Mouse (Mus musculus) kidney, postnatal 0 days (tissue): Measurements from ENCODE around the gene Ercc5. TPM values are rescaled to one million over a fixed set of nuclear protein-coding genes. Genes with fewer than 3 reads are reported as not detected.

Experiments used
- ATAC-seq: fragments of 200-750 bp; cut with Nextera tagmentation; replicated peaks from 2 replicates; pipeline ENCODE4 v1.8.0; 2017; ENCODE audit warnings: low read depth, moderate number of reproducible peaks, moderate TSS enrichment, moderate library complexity; ENCODE audit not compliant: low FRiP score
- DNase-seq: peaks from one replicate; pipeline ENCODE4 v3.0.0-alpha.2; 2016; ENCODE audit warnings: low spot score
- H3K27ac ChIP-seq: fragments of 300-500 bp; sonication (generic); 2 replicates; pipeline ENCODE4 v1.5.1; 2014; ENCODE audit warnings: mild to moderate bottlenecking
- H3K27me3 ChIP-seq: fragments of 300-500 bp; sonication (generic); 2 replicates; pipeline ENCODE4 v1.6.1; 2014; ENCODE audit warnings: low read length, mixed read lengths; ENCODE audit not compliant: insufficient read depth
- H3K36me3 ChIP-seq: fragments of 300-500 bp; sonication (generic); 2 replicates; pipeline ENCODE4 v1.6.1; 2014; ENCODE audit warnings: low read length, mixed read lengths; ENCODE audit not compliant: insufficient read depth
- H3K4me1 ChIP-seq: fragments of 300-500 bp; sonication (generic); replicated peaks from 2 replicates; pipeline ENCODE4 v1.6.1; 2014; ENCODE audit warnings: antibody characterized with exemption, low read length, mixed read lengths; ENCODE audit not compliant: insufficient read depth
- H3K4me2 ChIP-seq: fragments of 300-500 bp; sonication (generic); 2 replicates; pipeline ENCODE4 v1.6.1; 2014; ENCODE audit warnings: mild to moderate bottlenecking, low read length, moderate library complexity, mixed read lengths
- H3K4me3 ChIP-seq: fragments of 300-500 bp; sonication (generic); replicated peaks from 2 replicates; pipeline ENCODE4 v1.5.1; 2014; ENCODE audit warnings: low read depth, low read length
- H3K9ac ChIP-seq: fragments of 300-500 bp; sonication (generic); 2 replicates; pipeline ENCODE4 v1.6.1; 2014; ENCODE audit warnings: low read depth, low read length
- H3K9me3 ChIP-seq: fragments of 300-500 bp; sonication (generic); replicated peaks from 2 replicates; pipeline ENCODE4 v1.6.1; 2016; ENCODE audit warnings: low read length, inconsistent platforms, mixed read lengths
- CTCF ChIP-seq: IDR thresholded peaks from 2 replicates; pipeline ENCODE4 v1.5.1; 2016; ENCODE audit warnings: antibody characterized with exemption, low read depth, mild to moderate bottlenecking, moderate library complexity
- WGBS: fragments of 180-500 bp; shearing (Covaris S2); extraction: QIAGEN DNeasy Blood & Tissue Kit; methylation state at CpG from one replicate; pipeline ENCODE4 v1.1.7; 2014; 5-methylcytosine and 5-hydroxymethylcytosine counted together
- polyA plus RNA-seq: library from polyadenylated mRNA; unstranded; fragments of >200 nt; fragmentation: Nextera tagmentation; extraction: Ambion mirVana; gene quantifications from 2 replicates; pipeline ENCODE4 v1.2.1, GENCODE M21; 2015

Gene Ercc5
- polyA plus RNA-seq, 1 experiment from 2014 or later: 14.1 TPM

- Histone ChIP-seq H3K36me3 (no peaks in the 10 kb centered on the region), H3K9ac (no peak overlapping the region), H3K4me2 (no peak overlapping the region), H3K4me3 (no peak overlapping the region), H3K27me3 (no peaks in the 10 kb centered on the region), H3K27ac (no peak overlapping the region), H3K9me3 (no peaks in the 10 kb centered on the region), H3K4me1 (no peaks in the 10 kb centered on the region)
- DNase-seq (peak; percentile 79), ATAC-seq (0 out of 2 replicates have a peak, but pooled peaks have one; percentile 61)
- TF ChIP-seq CTCF: peak; percentile 83
- WGBS: 56% methylated on average over 2 of the region's 2 CpGs
These were observed 81.5 kb downstream of the Ercc5 start for GRCm38 (mm10) chr1:44229044-44229443.

Other genes with a start within 250 kb of the Ercc5 start
- gene Tpp2, start 214.1 kb upstream of the Ercc5 start, polyA plus RNA-seq: 38.0 and 39.4 TPM in 2 replicates
- gene Mettl21c, start 127.7 kb upstream of the Ercc5 start, polyA plus RNA-seq: 0.18 and 0.25 TPM in 2 replicates
- gene Gm8251, start 85.8 kb upstream of the Ercc5 start, polyA plus RNA-seq: 0.03 TPM in 1 of 2 replicates, not detected in the other
- gene Tex30, start 45.3 kb upstream of the Ercc5 start, polyA plus RNA-seq: 60.8 and 63.2 TPM in 2 replicates
- 45.8 and 53.8 TPM in 2 replicates for gene Kdelc1, start 28.9 kb upstream of the Ercc5 start, polyA plus RNA-seq
- 16.4 and 17.0 TPM in 2 replicates for gene Bivm, start 28.8 kb upstream of the Ercc5 start, polyA plus RNA-seq
- not detected in 2 replicates for gene Mettl21e, start 71.2 kb downstream of the Ercc5 start, polyA plus RNA-seq